Comparison of ENCODE assay signal across 10 mouse cellular contexts in genomic region chr3:51155621-51156020, GRCm38 (mm10).
DNase-seq lines count a peak whose midpoint lies in the region; ATAC-seq and TF ChIP-seq lines count a peak whose summit lies in the region.
"Had no signal": no experiment of that assay in that cellular context is flagged by ENCODE, and none has a peak within 500 bp of the region (broad histone marks: within the 10 kb centered on the region; RNA-seq: fewer than 3 reads in every experiment).

No protein-coding gene starts in this region.

- no peaks in the 10 kb centered on the region for H3K36me3 ChIP-seq in liver, adult 2 months (ENCODE audit: control insufficient read depth, insufficient read depth, low read length)
- no peaks in the 10 kb centered on the region for H3K36me3 ChIP-seq in liver, embryonic 11.5 days (ENCODE audit: control insufficient read depth, insufficient read depth, low read length)
- no peaks in the 10 kb centered on the region for H3K36me3 ChIP-seq in embryonic facial prominence, embryonic 14.5 days (ENCODE audit: control insufficient read depth, insufficient read depth, low read length)
- no peaks in the 10 kb centered on the region for H3K36me3 ChIP-seq in myocyte (ENCODE audit: control insufficient read depth, insufficient read depth)
- H3K36me3 ChIP-seq in forebrain, embryonic 12.5 days (replicated peaks), result no peaks in the 10 kb centered on the region

- TF ChIP-seq CTCF in liver, adult 2 months (IDR thresholded peaks at IDR 0.05; ENCODE audit: low read depth, low read length), result no peak

- no peak overlapping the region for H3ac ChIP-seq in myocyte (ENCODE audit: control insufficient read depth, insufficient read length)

- H3K79me2 ChIP-seq in liver, adult 2 months (ENCODE audit: control insufficient read depth, insufficient read depth, low read length), result no peaks in the 10 kb centered on the region
- no peaks in the 10 kb centered on the region for H3K79me2 ChIP-seq in myocyte (ENCODE audit: control insufficient read depth, insufficient read depth)

- no peak overlapping the region for H3K4me3 ChIP-seq in liver, adult 2 months (ENCODE audit: insufficient read depth, low read depth, low read length)
- no peak overlapping the region for H3K4me3 ChIP-seq in liver, embryonic 11.5 days (ENCODE audit: low read depth, low read length)
- H3K4me3 ChIP-seq in embryonic facial prominence, embryonic 14.5 days (ENCODE audit: low read depth, low read length), result no peak overlapping the region
- H3K4me3 ChIP-seq in myocyte, result no peak overlapping the region
- H3K4me3 ChIP-seq in forebrain, embryonic 12.5 days (replicated peaks), result no peak overlapping the region
- H3K4me3 ChIP-seq: forebrain, embryonic 13.5 days had no signal

- H3K9ac ChIP-seq in liver, adult 2 months (ENCODE audit: low read depth, low read length), result no peak overlapping the region
- no peak overlapping the region for H3K9ac ChIP-seq in liver, embryonic 11.5 days (ENCODE audit: low read depth, low read length)
- H3K9ac ChIP-seq in embryonic facial prominence, embryonic 14.5 days (ENCODE audit: low read depth, low read length), result no peak overlapping the region
- H3K9ac ChIP-seq in forebrain, embryonic 12.5 days, result no peak overlapping the region
- H3K9ac ChIP-seq: forebrain, embryonic 13.5 days had no signal

- no peaks in the 10 kb centered on the region for H3K27me3 ChIP-seq in liver, adult 2 months (ENCODE audit: control insufficient read depth, insufficient read depth, low read length)
- H3K27me3 ChIP-seq in liver, embryonic 11.5 days (replicated peaks; ENCODE audit: control insufficient read depth, insufficient read depth, low read length), result no peaks in the 10 kb centered on the region
- H3K27me3 ChIP-seq in embryonic facial prominence, embryonic 14.5 days (replicated peaks; ENCODE audit: control insufficient read depth, insufficient read depth, low read length), result no peaks in the 10 kb centered on the region
- H3K27me3 ChIP-seq in myocyte (ENCODE audit: control insufficient read depth, insufficient read depth, insufficient read length), result no peaks in the 10 kb centered on the region
- H3K27me3 ChIP-seq in forebrain, embryonic 12.5 days, result no peaks in the 10 kb centered on the region
- H3K27me3 ChIP-seq: forebrain, embryonic 13.5 days had no signal

- DNase-seq in adrenal gland, adult 2 months, result peak; percentile 38
- no peak for DNase-seq in adrenal gland, postnatal 25 days
- DNase-seq in liver, adult 2 months (ENCODE audit: extremely low read depth, low read depth, low spot score), result peak; percentile 82
- no peak for DNase-seq in liver, embryonic 11.5 days (ENCODE audit: low spot score)
- peak; percentile 94 for DNase-seq in embryonic facial prominence, embryonic 14.5 days (ENCODE audit: low spot score)
- no peak for DNase-seq in kidney, adult 11 months
- DNase-seq: cerebellum, adult 9-11 months had no signal

- peaks cover 24% of the 10 kb centered on the region for H3K4me1 ChIP-seq in liver, adult 2 months (ENCODE audit: control insufficient read depth, insufficient read depth, low read length)
- peaks cover 23% of the 10 kb centered on the region for H3K4me1 ChIP-seq in liver, embryonic 11.5 days (replicated peaks; ENCODE audit: control insufficient read depth, insufficient read depth, low read length)
- H3K4me1 ChIP-seq in embryonic facial prominence, embryonic 14.5 days (ENCODE audit: control insufficient read depth, insufficient read depth, low read length), result peaks cover 23% of the 10 kb centered on the region
- peaks cover 16% of the 10 kb centered on the region for H3K4me1 ChIP-seq in forebrain, embryonic 12.5 days

- H3K9me3 ChIP-seq in liver, embryonic 11.5 days (ENCODE audit: control insufficient read depth, low read length), result no peaks in the 10 kb centered on the region
- H3K9me3 ChIP-seq in embryonic facial prominence, embryonic 14.5 days (ENCODE audit: control insufficient read depth, low read length), result no peaks in the 10 kb centered on the region
- H3K9me3 ChIP-seq in forebrain, embryonic 12.5 days, result no peaks in the 10 kb centered on the region
- H3K9me3 ChIP-seq: forebrain, embryonic 13.5 days had no signal

- no peak for ATAC-seq in liver, embryonic 11.5 days (replicated peaks; ENCODE audit: low FRiP score)
- ATAC-seq in embryonic facial prominence, embryonic 14.5 days (ENCODE audit: low read depth), result peak; percentile 62
- ATAC-seq in forebrain, embryonic 12.5 days (ENCODE audit: low FRiP score), result no peak
- ATAC-seq: forebrain, embryonic 13.5 days had no signal

- no peak overlapping the region for H3K4me2 ChIP-seq in liver, embryonic 11.5 days
- no peak overlapping the region for H3K4me2 ChIP-seq in embryonic facial prominence, embryonic 14.5 days (ENCODE audit: low read depth, low read length)
- peak overlapping the region; percentile 73 for H3K4me2 ChIP-seq in myocyte (ENCODE audit: low read depth)
- no peak overlapping the region for H3K4me2 ChIP-seq in forebrain, embryonic 12.5 days
- H3K4me2 ChIP-seq: forebrain, embryonic 13.5 days had no signal

- WGBS in liver, adult 2 months, result 12% methylated on average over 4 of the region's 4 CpGs
- WGBS in liver, embryonic 11.5 days, result 71% methylated on average over 4 of the region's 4 CpGs
- 15% methylated on average over 4 of the region's 4 CpGs for WGBS in embryonic facial prominence, embryonic 14.5 days
- WGBS in forebrain, embryonic 12.5 days, result 81% methylated on average over 4 of the region's 4 CpGs

- peak overlapping the region; percentile 61 for H3K27ac ChIP-seq in liver, adult 2 months (replicated peaks; ENCODE audit: insufficient read depth, low read depth, low read length)
- no peak overlapping the region for H3K27ac ChIP-seq in liver, embryonic 11.5 days (ENCODE audit: low read depth, low read length)
- peak overlapping the region; percentile 62 for H3K27ac ChIP-seq in embryonic facial prominence, embryonic 14.5 days (replicated peaks; ENCODE audit: low read depth, low read length)
- no peak overlapping the region for H3K27ac ChIP-seq in forebrain, embryonic 12.5 days
- H3K27ac ChIP-seq: forebrain, embryonic 13.5 days had no signal

- no peak for TF ChIP-seq POLR2A in liver, adult 2 months (IDR thresholded peaks at IDR 0.05; ENCODE audit: extremely low read depth, insufficient read depth, low read length)
- TF ChIP-seq POLR2A in myocyte (IDR thresholded peaks at IDR 0.05; ENCODE audit: insufficient read length, low read depth), result no peak

TF ChIP-seq in myocyte, 11 proteins besides CTCF, POLR2A, EP300 and RAD21:
- TF ChIP-seq MYOD1 (IDR thresholded peaks at IDR 0.05; ENCODE audit: control insufficient read depth in 1 of 3, insufficient read length in 2 of 3, low read depth in 2 of 3), result peak in 1 of 3 experiments; percentile 8
- TF ChIP-seq MYOG (IDR thresholded peaks at IDR 0.05; ENCODE audit: control insufficient read depth in 1 of 3, insufficient read depth in 1 of 3, insufficient read length in 2 of 3, low read depth in 2 of 3), result no peak

Comparison
In these comparisons a context has a peak if more than half of its experiments do, and no peak if none do; other contexts are left out.
1. DNase-seq: peak in adrenal gland, adult 2 months (single experiment), liver, adult 2 months (single experiment) and embryonic facial prominence, embryonic 14.5 days (single experiment); none in adrenal gland, postnatal 25 days (single experiment), liver, embryonic 11.5 days (single experiment) and kidney, adult 11 months (single experiment).
2. H3K27ac ChIP-seq: peak in liver, adult 2 months (single experiment) and embryonic facial prominence, embryonic 14.5 days (single experiment); none in liver, embryonic 11.5 days (single experiment) and forebrain, embryonic 12.5 days (single experiment).